Mouse (Mus musculus) stomach, postnatal 0 days (tissue): ENCODE measurements at regions not wholly inside any gene's neighbourhood (a gene's known extent, or its start where the extent isn't known, plus 50 kb on each side); places are given as distances from the start of the nearest gene placed in this dataset.

Experiments used
- CTCF ChIP-seq: IDR thresholded peaks from 2 replicates; pipeline ENCODE4 v1.5.1; 2016; ENCODE audit warnings: antibody characterized with exemption, low read depth, mild to moderate bottlenecking, moderate library complexity
- EP300 ChIP-seq: optimal IDR thresholded peaks from 2 replicates; pipeline ENCODE3; 2016; ENCODE audit warnings: antibody characterized with exemption

- TF ChIP-seq CTCF (no peak), EP300 (no peak)
These were observed 131.6 kb upstream of the Tspan2 start for GRCm38 (mm10) chr3:102602766-102603165.
